Mouse (Mus musculus): ENCODE measurements around the gene Snx9.

GRCm38 (mm10) chr17:5963766-5964165, 122.6 kb downstream of the Snx9 start:
- TF ChIP-seq MAFK (IDR thresholded peaks at IDR 0.05; ENCODE audit: insufficient read depth, low read depth, low read length): no peak
- TF ChIP-seq ZNF384 (IDR thresholded peaks at IDR 0.05; ENCODE audit: low read depth, low read length): no peak
- TF ChIP-seq CHD2 (IDR thresholded peaks at IDR 0.05; ENCODE audit: low read depth, low read length): no peak
- TF ChIP-seq HCFC1 (IDR thresholded peaks at IDR 0.05; ENCODE audit: borderline replicate concordance, insufficient read depth, low read length): no peak

All from ES-E14 (cell line).